Mouse (Mus musculus) forebrain, embryonic 14.5 days (tissue): ENCODE measurements around the gene Ndfip2. TPM values are rescaled to one million over a fixed set of nuclear protein-coding genes. Genes with fewer than 3 reads are reported as not detected.
A peak's percentile ranks its signal among the peaks of the same experiment; 100 is the strongest.

ENCODE experiments used
- ATAC-seq: fragments of 200-750 bp; cut with Nextera tagmentation; 2 replicates; pipeline ENCODE4 v1.8.0; 2017; ENCODE audit warnings: mild to moderate bottlenecking, moderate library complexity
- DNase-seq: peaks from one replicate; pipeline ENCODE4 v3.0.0-alpha.2; 2015; ENCODE audit warnings: low spot score
- H3K27ac ChIP-seq: fragments of 300-500 bp; sonication (generic); 2 replicates; pipeline ENCODE4 v1.5.1; 2014; ENCODE audit warnings: low read depth, mild to moderate bottlenecking, control low read depth, low read length, moderate library complexity
- H3K27me3 ChIP-seq: fragments of 300-500 bp; sonication (generic); replicated peaks from 2 replicates; pipeline ENCODE4 v1.6.1; 2014; ENCODE audit warnings: low read length, control low read depth, mixed read lengths; ENCODE audit not compliant: control insufficient read depth, insufficient read depth
- H3K36me3 ChIP-seq: fragments of 300-500 bp; sonication (generic); 2 replicates; pipeline ENCODE4 v1.6.1; 2014; ENCODE audit warnings: low read length, control low read depth; ENCODE audit not compliant: control insufficient read depth, insufficient read depth
- H3K4me1 ChIP-seq: fragments of 300-500 bp; sonication (generic); 2 replicates; pipeline ENCODE4 v1.6.1; 2014; ENCODE audit warnings: antibody characterized with exemption, low read length, control low read depth; ENCODE audit not compliant: control insufficient read depth, insufficient read depth
- H3K4me2 ChIP-seq: fragments of 300-500 bp; sonication (generic); 2 replicates; pipeline ENCODE4 v1.6.1; 2014; ENCODE audit warnings: mild to moderate bottlenecking, control low read depth, low read length
- H3K4me3 ChIP-seq: fragments of 300-500 bp; sonication (generic); 2 replicates; pipeline ENCODE4 v1.5.1; 2014; ENCODE audit warnings: low read depth, low read length, control low read depth
- H3K9ac ChIP-seq: fragments of 300-500 bp; sonication (generic); 2 replicates; pipeline ENCODE4 v1.6.1; 2014; ENCODE audit warnings: mild to moderate bottlenecking, low read length, control low read depth, moderate library complexity
- H3K9me3 ChIP-seq: fragments of 300-500 bp; sonication (generic); replicated peaks from 2 replicates; pipeline ENCODE4 v1.6.1; 2016; ENCODE audit warnings: low read length, control low read depth, mixed read lengths; ENCODE audit not compliant: control insufficient read depth
- WGBS: fragments of 180-500 bp; shearing (Covaris S2); extraction: QIAGEN DNeasy Blood & Tissue Kit; methylation state at CpG from one replicate; pipeline ENCODE4 v1.1.7; 2014; 5-methylcytosine and 5-hydroxymethylcytosine counted together
- polyA plus RNA-seq: library from polyadenylated mRNA; unstranded; fragments of >200 nt; fragmentation: Nextera tagmentation; extraction: Ambion mirVana; gene quantifications from 2 replicates; pipeline ENCODE4 v1.2.1, GENCODE M21; 2014

Ndfip2 gene
- polyA plus RNA-seq, 1 experiment from 2014 or later, result 91.1 TPM

DNA sequence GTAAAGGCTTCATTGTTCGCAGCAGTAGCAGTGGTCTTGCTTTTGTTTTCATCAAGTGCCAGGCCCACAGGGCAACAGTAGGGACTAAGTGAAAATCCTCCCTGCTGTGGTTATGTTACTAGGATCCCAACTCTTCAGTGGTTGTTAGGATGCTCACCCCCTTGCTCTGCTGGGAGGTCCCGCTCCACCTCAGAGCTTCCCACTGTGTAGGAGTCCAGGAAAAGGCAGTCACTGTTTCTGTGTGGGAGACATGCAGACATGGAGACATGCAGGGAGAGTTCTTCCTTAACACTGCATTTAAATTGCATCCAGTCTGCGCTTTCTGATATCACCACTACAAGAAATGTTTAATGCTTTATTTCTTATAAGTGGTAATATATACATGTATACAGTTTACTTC, 35.4 kb downstream of the Ndfip2 start:
- ATAC-seq (no peak), DNase-seq (no peak)
- Histone ChIP-seq H3K27me3 (no peaks in the 10 kb centered on the region), H3K27ac (no peak overlapping the region), H3K36me3 (peaks cover 16% of the 10 kb centered on the region), H3K4me2 (no peak overlapping the region), H3K4me1 (no peaks in the 10 kb centered on the region), H3K9ac (no peak overlapping the region), H3K4me3 (no peak overlapping the region), H3K9me3 (no peaks in the 10 kb centered on the region)
- 86% methylated on average over 3 of the region's 3 CpGs for WGBS

DNA sequence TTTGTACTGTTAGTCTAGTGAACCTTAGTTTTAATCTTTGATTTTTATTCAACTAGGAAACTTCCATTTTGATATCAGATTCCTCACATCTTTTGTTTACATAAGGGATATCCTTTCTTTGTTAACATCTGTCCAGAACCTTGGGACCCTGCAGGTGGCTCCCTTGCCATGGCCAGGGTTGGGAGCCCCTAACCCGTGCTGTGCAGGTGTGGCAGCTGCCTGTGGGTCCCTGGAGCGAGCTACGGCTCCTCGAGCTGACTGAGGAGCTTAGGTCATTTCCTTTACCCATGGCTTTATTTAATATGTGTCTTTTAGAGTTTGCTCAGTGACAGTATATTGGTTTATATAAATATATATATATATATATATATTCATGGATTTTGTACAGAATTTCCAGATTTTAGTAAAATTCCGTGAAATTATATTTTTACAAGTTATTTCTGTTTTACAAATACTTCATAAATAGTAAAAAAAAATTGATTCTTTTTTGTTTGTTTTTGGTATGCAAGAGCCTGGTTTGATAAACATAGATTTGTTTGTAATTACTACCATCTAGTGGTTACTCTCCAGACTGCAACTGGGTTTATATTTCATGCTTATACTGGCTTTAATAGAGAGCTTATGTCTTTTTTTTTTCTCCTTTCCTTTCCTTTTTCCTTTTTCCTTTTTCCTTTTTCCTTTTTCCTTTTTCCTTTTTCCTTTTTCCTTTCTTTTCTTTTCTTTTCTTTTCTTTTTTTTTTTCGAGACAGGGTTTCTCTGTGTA, 37.6 kb downstream of the Ndfip2 start:
- Histone ChIP-seq H3K27ac (no peak overlapping the region), H3K9ac (no peak overlapping the region), H3K4me2 (no peak overlapping the region), H3K4me3 (no peak overlapping the region), H3K27me3 (no peaks in the 10 kb centered on the region), H3K9me3 (no peaks in the 10 kb centered on the region), H3K4me1 (no peaks in the 10 kb centered on the region), H3K36me3 (peaks cover 16% of the 10 kb centered on the region)
- DNase-seq, result peak; percentile 87
- WGBS, result 59% methylated on average over 6 of the region's 6 CpGs
- ATAC-seq, result peak; percentile 70; the same call in 1 of the 2 replicates

DNA sequence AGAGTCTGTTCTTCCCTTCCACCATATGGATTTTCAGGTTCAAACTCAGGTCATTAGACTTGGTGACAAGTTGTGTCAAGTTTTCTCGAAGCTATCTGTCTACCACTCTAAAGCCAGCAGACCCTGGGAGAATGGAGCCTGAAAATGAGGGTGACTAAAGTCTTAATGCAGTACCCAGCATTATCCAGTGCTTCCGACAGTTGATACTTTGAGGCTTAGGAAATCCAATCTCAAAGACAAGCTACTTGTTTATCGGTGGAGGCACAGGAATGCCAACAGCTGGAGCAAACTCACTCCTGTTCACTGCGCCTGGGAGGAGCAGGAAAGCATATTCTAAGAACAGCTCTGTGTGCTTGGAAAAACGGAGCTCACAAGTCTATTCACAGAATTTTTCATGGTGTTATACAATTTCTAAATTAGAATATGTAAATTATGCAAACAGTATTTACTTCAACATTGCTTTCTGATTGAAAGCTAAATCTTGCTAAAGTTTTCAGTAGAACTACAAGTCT, 41.4 kb downstream of the Ndfip2 start:
- Histone ChIP-seq H3K27ac (no peak overlapping the region), H3K4me1 (no peaks in the 10 kb centered on the region), H3K4me3 (no peak overlapping the region), H3K4me2 (no peak overlapping the region), H3K9ac (no peak overlapping the region), H3K27me3 (no peaks in the 10 kb centered on the region), H3K36me3 (no peaks in the 10 kb centered on the region), H3K9me3 (no peaks in the 10 kb centered on the region)
- WGBS, result 86% methylated on average over 5 of the region's 5 CpGs
- DNase-seq (no peak), ATAC-seq (no peak)

DNA sequence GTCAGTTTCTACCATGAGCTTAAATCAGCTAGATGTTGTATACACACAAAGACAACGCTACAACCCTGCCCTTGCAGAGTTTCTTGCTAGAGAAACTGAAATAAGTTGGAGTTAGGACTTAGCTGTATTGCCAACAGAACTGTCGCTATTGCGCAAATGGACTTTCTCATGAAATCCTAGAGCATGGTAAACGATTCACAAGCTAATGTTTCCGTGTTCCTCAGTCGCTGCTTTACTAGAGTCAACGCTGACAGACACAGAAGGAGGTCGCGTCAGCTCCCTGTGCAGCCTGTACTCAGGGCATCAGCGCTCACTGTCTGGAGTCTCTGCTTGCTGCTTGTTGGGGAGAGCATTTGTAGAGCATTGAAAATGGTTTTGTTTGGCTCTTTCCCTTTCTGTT, 42.2 kb downstream of the Ndfip2 start:
- H3K27ac ChIP-seq, result no peak overlapping the region
- H3K36me3 ChIP-seq, result no peaks in the 10 kb centered on the region
- no peak for ATAC-seq
- no peaks in the 10 kb centered on the region for H3K9me3 ChIP-seq
- no peak overlapping the region for H3K9ac ChIP-seq
- no peak for DNase-seq
- no peak overlapping the region for H3K4me2 ChIP-seq
- WGBS, result 82% methylated on average over 10 of the region's 10 CpGs
- no peak overlapping the region for H3K4me3 ChIP-seq
- no peaks in the 10 kb centered on the region for H3K4me1 ChIP-seq
- H3K27me3 ChIP-seq, result no peaks in the 10 kb centered on the region

DNA sequence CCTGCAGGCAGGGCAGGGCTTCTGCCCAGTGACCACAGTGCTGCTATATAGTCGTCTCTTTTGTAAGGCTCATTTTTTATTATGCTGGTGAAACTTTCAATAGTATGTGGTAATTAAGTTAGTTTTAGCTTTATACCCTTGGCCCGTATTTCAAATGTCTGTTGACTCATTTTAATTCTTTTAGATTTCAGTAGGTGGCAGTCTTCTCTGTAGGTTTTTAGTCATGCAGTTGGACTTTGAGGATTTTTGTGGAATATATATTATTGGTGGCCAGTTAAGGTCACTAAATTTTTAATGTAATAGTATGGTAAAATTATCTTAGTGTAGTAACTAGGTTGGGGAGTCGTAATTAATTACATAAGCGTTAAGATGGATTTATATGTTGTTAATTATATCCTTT, 44.3 kb downstream of the Ndfip2 start:
- no peaks in the 10 kb centered on the region for H3K4me1 ChIP-seq
- no peak overlapping the region for H3K9ac ChIP-seq
- no peak for ATAC-seq
- H3K36me3 ChIP-seq, result no peaks in the 10 kb centered on the region
- H3K9me3 ChIP-seq, result no peaks in the 10 kb centered on the region
- H3K4me3 ChIP-seq, result no peak overlapping the region
- 65% methylated on average over 4 of the region's 4 CpGs for WGBS
- H3K27ac ChIP-seq, result no peak overlapping the region
- no peaks in the 10 kb centered on the region for H3K27me3 ChIP-seq
- no peak overlapping the region for H3K4me2 ChIP-seq
- DNase-seq, result no peak

DNA sequence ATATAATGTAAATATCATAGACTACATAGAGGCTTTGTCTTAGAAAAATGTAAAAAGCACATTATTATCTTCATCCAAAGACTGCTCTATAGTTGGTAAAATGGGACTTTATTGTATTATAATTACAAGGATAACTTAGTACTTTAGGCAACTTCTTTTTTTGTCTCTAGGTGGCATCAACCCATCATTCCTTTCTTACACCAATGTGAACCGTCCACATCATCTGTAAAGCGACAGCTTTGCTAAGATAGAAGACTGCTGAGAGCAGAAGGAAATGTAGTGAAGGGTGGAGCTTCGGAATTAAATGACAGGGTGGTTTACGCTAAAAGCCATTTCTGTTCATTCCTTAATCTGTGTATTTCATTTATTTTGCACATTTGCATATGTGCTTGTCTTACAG, 49.3 kb downstream of the Ndfip2 start:
- DNase-seq (peak; percentile 24), ATAC-seq (no peak)

DNA sequence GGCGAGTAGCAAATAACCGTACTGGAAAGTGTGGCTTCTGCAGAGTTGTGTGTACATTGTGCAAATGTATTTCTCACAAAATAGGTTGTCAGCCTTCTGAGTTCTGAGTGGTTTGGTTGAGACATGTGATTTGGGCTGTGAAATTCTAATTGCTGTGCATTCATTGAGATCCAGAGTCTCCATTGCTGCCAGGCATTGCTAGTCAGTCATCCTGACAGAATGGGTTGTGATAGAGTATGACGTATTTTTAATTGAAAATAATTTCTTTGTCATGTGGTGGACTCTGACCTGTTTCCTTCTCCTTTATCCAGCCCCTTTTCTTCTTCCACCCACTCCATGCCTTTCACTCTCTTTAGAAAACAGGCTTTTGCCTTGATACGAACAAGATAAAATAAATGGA, 54.0 kb downstream of the Ndfip2 start:
- Histone ChIP-seq H3K27ac (no peak overlapping the region), H3K4me2 (no peak overlapping the region), H3K4me1 (no peaks in the 10 kb centered on the region), H3K4me3 (no peak overlapping the region), H3K9ac (no peak overlapping the region), H3K36me3 (peaks cover 12% of the 10 kb centered on the region; the same call in 1 of the 2 replicates), H3K27me3 (no peaks in the 10 kb centered on the region), H3K9me3 (no peaks in the 10 kb centered on the region)
- DNase-seq (no peak), ATAC-seq (peak; percentile 30; the same call in 1 of the 2 replicates)
- WGBS, result 79% methylated on average over 4 of the region's 4 CpGs

More for the DNA sequence above, 49.3 kb downstream of the Ndfip2 start:
- Histone ChIP-seq H3K4me3 (no peak overlapping the region), H3K36me3 (peaks cover 12% of the 10 kb centered on the region; the same call in 1 of the 2 replicates), H3K27ac (no peak overlapping the region), H3K9ac (no peak overlapping the region), H3K4me1 (no peaks in the 10 kb centered on the region), H3K27me3 (no peaks in the 10 kb centered on the region), H3K4me2 (no peak overlapping the region), H3K9me3 (no peaks in the 10 kb centered on the region)
- WGBS, result 75% methylated on average over 4 of the region's 4 CpGs

DNA sequence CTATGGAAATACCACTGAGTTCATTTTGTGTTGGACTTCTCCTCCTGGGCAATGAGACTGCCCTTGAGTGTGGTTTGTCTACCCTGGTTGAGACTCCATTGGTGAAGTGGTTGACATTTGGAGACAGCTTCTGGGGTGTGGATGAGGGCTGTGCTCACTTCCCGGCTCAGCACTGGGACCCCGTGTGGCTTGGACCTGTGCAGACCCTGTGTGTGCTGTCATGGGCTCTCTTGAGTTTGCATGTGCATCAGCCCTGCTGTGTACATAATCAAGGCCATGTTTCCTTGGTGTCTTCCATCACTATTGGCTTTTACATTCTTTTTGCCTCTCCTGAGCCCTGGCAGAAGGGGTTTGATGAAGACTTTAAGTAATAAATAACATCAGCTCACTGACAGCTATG, 54.6 kb downstream of the Ndfip2 start:
- ATAC-seq, result no peak

DNA sequence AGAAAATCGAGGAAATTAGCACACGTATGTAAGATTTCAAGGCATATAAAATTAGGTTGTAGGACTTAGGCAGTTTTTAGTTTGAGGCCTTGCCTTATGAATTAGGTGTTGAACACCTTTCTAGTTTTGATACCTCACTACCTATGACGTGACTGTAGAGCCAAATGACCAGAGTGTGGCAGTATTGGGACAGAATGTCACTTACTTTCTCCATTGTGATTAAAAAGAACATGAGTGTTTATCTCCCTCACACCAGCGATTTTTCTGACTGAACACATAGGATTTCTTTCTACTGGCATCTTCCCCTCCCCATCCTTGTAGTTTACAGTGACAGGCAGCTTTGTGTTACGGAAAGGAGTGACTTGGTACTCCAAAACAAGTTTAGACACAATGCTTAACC, 55.5 kb downstream of the Ndfip2 start:
- Histone ChIP-seq H3K4me2 (no peak overlapping the region), H3K27ac (no peak overlapping the region), H3K4me1 (no peaks in the 10 kb centered on the region), H3K9ac (no peak overlapping the region), H3K36me3 (peaks cover 12% of the 10 kb centered on the region; the same call in 1 of the 2 replicates), H3K4me3 (no peak overlapping the region), H3K27me3 (no peaks in the 10 kb centered on the region), H3K9me3 (no peaks in the 10 kb centered on the region)
- DNase-seq, result peak; percentile 64
- 0 out of 2 replicates have a peak, but pooled peaks have one; percentile 25 for ATAC-seq
- WGBS, result 47% methylated on average over 5 of the region's 5 CpGs

More for the DNA sequence above, 54.6 kb downstream of the Ndfip2 start:
- H3K9ac ChIP-seq, result no peak overlapping the region
- no peaks in the 10 kb centered on the region for H3K4me1 ChIP-seq
- H3K27me3 ChIP-seq, result no peaks in the 10 kb centered on the region
- no peak for DNase-seq
- H3K27ac ChIP-seq, result no peak overlapping the region
- H3K4me3 ChIP-seq, result no peak overlapping the region
- WGBS, result 82% methylated on average over 2 of the region's 2 CpGs
- no peak overlapping the region for H3K4me2 ChIP-seq
- peaks cover 12% of the 10 kb centered on the region; the same call in 1 of the 2 replicates for H3K36me3 ChIP-seq
- H3K9me3 ChIP-seq, result no peaks in the 10 kb centered on the region
